Mouse (Mus musculus): Measurements from ENCODE around the gene Slc9a9. TPM values are rescaled to one million over a fixed set of nuclear protein-coding genes. Genes with fewer than 3 reads are reported as not detected.

Gene Slc9a9
- polyA plus RNA-seq, 1 experiment: 0.03 TPM

DNA sequence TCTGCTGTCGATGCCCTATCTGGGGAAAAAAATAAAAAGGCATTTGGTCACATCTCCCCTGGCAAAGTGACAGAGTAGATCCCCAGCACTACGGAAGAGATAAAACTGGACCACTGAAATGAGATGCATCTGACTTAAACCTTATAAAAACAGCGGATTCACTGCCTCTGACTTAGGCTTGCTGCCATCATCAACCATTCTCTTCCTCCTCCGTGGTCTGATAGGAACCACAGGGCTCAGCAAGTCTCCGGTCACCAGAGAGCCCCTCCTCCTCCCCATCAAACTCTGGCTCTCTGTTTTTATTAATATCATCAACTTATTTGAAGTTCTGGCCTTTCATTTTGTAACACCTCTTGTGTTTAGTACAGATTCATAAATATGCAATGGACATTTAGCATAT, 383.5 kb downstream of the Slc9a9 start:
- no peaks in the 10 kb centered on the region for H3K27me3 ChIP-seq (ENCODE audit: control insufficient read depth)
- no peak overlapping the region for H3K4me3 ChIP-seq (replicated peaks)
- TF ChIP-seq GATA1 (IDR thresholded peaks at IDR 0.05; ENCODE audit: low read length) (no peak), TAL1 (IDR thresholded peaks at IDR 0.05; ENCODE audit: low read length) (no peak)
- H3K36me3 ChIP-seq (ENCODE audit: control insufficient read depth): no peaks in the 10 kb centered on the region
- no peaks in the 10 kb centered on the region for H3K4me1 ChIP-seq (ENCODE audit: control insufficient read depth)
- H3K9me3 ChIP-seq (ENCODE audit: control insufficient read depth, low read length): no peaks in the 10 kb centered on the region

GRCm38 (mm10) chr9:95055843-95056242, 386.1 kb downstream of the Slc9a9 start:
- H3K4me1 ChIP-seq (ENCODE audit: control insufficient read depth): no peaks in the 10 kb centered on the region
- H3K27me3 ChIP-seq (ENCODE audit: control insufficient read depth): no peaks in the 10 kb centered on the region
- H3K4me3 ChIP-seq (replicated peaks): no peak overlapping the region
- H3K9me3 ChIP-seq (ENCODE audit: control insufficient read depth, low read length): no peaks in the 10 kb centered on the region
- H3K36me3 ChIP-seq (ENCODE audit: control insufficient read depth): no peaks in the 10 kb centered on the region
- TF ChIP-seq GATA1 (IDR thresholded peaks at IDR 0.05; ENCODE audit: low read length) (no peak), TAL1 (IDR thresholded peaks at IDR 0.05; ENCODE audit: low read length) (no peak)

- no peaks in the 10 kb centered on the region for H3K4me1 ChIP-seq (ENCODE audit: control insufficient read depth)
- no peak overlapping the region for H3K4me3 ChIP-seq (replicated peaks)
- TF ChIP-seq TAL1 (IDR thresholded peaks at IDR 0.05; ENCODE audit: low read length) (no peak), GATA1 (IDR thresholded peaks at IDR 0.05; ENCODE audit: low read length) (no peak)
- no peaks in the 10 kb centered on the region for H3K9me3 ChIP-seq (ENCODE audit: control insufficient read depth, low read length)
- no peaks in the 10 kb centered on the region for H3K27me3 ChIP-seq (ENCODE audit: control insufficient read depth)
- H3K36me3 ChIP-seq (ENCODE audit: control insufficient read depth): no peaks in the 10 kb centered on the region
Observed at GRCm38 (mm10) chr9:95060702-95061101, 391.0 kb downstream of the Slc9a9 start.

DNA sequence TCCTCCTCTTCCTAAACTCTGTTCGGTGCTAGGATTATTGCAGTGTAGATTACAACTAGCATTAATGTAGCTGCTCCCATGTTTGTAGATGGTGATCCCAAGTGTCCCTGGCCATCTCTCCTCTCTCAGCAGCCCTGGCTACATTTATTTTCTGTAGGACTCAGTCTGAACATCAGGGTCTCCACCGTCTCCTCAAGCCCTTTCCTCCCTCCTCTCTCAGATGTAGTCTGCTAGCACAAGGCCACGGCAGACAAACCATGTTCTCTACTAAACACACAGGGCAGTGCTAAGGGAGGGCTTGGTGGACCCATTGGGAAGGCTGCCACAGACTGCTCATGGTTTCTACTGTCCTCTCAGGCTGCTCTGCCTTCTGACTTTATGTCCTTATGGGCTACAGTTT, 397.3 kb downstream of the Slc9a9 start:
- Histone ChIP-seq H3K4me1 (ENCODE audit: control insufficient read depth) (no peaks in the 10 kb centered on the region), H3K9me3 (ENCODE audit: control insufficient read depth, low read length) (peaks cover 2% of the 10 kb centered on the region), H3K27me3 (ENCODE audit: control insufficient read depth) (no peaks in the 10 kb centered on the region), H3K36me3 (ENCODE audit: control insufficient read depth) (no peaks in the 10 kb centered on the region), H3K4me3 (replicated peaks) (no peak overlapping the region)
- TF ChIP-seq TAL1 (IDR thresholded peaks at IDR 0.05; ENCODE audit: low read length) (no peak), GATA1 (IDR thresholded peaks at IDR 0.05; ENCODE audit: low read length) (no peak)

DNA sequence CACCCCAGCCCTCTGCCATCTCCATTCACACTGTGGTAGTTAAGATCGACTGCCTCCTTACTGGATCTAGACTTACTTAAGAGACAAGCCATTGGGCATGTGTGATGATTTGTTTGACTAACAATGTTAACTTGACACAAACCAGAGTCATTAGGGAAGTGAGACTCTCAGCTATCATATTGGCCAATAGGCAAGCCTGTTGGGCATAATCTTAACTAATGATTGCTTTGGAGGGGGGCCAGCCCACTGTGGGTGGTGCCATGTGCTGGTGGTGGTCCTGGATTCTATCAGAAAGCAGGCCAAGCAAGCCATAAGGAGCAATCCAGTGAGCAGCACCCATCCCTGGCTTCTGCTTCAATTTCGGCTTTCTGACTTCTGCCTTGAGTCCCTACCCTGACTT, 398.8 kb downstream of the Slc9a9 start:
- Histone ChIP-seq H3K9me3 (ENCODE audit: control insufficient read depth, low read length) (peaks cover 2% of the 10 kb centered on the region), H3K36me3 (ENCODE audit: control insufficient read depth) (no peaks in the 10 kb centered on the region), H3K4me1 (ENCODE audit: control insufficient read depth) (no peaks in the 10 kb centered on the region), H3K4me3 (replicated peaks) (no peak overlapping the region), H3K27me3 (ENCODE audit: control insufficient read depth) (no peaks in the 10 kb centered on the region)
- TF ChIP-seq TAL1 (IDR thresholded peaks at IDR 0.05; ENCODE audit: low read length) (no peak), GATA1 (IDR thresholded peaks at IDR 0.05; ENCODE audit: low read length) (no peak)

- TF ChIP-seq TAL1 (IDR thresholded peaks at IDR 0.05; ENCODE audit: low read length): no peak
- no peak for TF ChIP-seq GATA1 (IDR thresholded peaks at IDR 0.05; ENCODE audit: low read length)
- Histone ChIP-seq H3K36me3 (ENCODE audit: control insufficient read depth) (no peaks in the 10 kb centered on the region), H3K4me1 (ENCODE audit: control insufficient read depth) (no peaks in the 10 kb centered on the region), H3K27me3 (ENCODE audit: control insufficient read depth) (no peaks in the 10 kb centered on the region), H3K4me3 (replicated peaks) (no peak overlapping the region), H3K9me3 (ENCODE audit: control insufficient read depth, low read length) (peaks cover 2% of the 10 kb centered on the region)
Observed at GRCm38 (mm10) chr9:95070832-95071519, 401.3 kb downstream of the Slc9a9 start.

- Histone ChIP-seq H3K27me3 (ENCODE audit: control insufficient read depth) (no peaks in the 10 kb centered on the region), H3K36me3 (ENCODE audit: control insufficient read depth) (no peaks in the 10 kb centered on the region), H3K4me1 (ENCODE audit: control insufficient read depth) (no peaks in the 10 kb centered on the region), H3K4me3 (replicated peaks) (no peak overlapping the region), H3K9me3 (ENCODE audit: control insufficient read depth, low read length) (peaks cover 2% of the 10 kb centered on the region)
- TF ChIP-seq TAL1 (IDR thresholded peaks at IDR 0.05; ENCODE audit: low read length) (no peak), GATA1 (IDR thresholded peaks at IDR 0.05; ENCODE audit: low read length) (no peak)
Observed at GRCm38 (mm10) chr9:95072450-95072955, 402.8 kb downstream of the Slc9a9 start.

- Histone ChIP-seq H3K9me3 (ENCODE audit: control insufficient read depth, low read length) (peaks cover 2% of the 10 kb centered on the region; the same call in 1 of the 2 replicates), H3K4me1 (ENCODE audit: control insufficient read depth) (no peaks in the 10 kb centered on the region), H3K27me3 (ENCODE audit: control insufficient read depth) (no peaks in the 10 kb centered on the region), H3K36me3 (ENCODE audit: control insufficient read depth) (no peaks in the 10 kb centered on the region), H3K4me3 (replicated peaks) (no peak overlapping the region)
- TF ChIP-seq TAL1 (IDR thresholded peaks at IDR 0.05; ENCODE audit: low read length): no peak
- TF ChIP-seq GATA1 (IDR thresholded peaks at IDR 0.05; ENCODE audit: low read length): no peak
Observed at GRCm38 (mm10) chr9:95073691-95074090, 404.0 kb downstream of the Slc9a9 start.

GRCm38 (mm10) chr9:95075856-95076255, 406.1 kb downstream of the Slc9a9 start:
- H3K36me3 ChIP-seq (ENCODE audit: control insufficient read depth): no peaks in the 10 kb centered on the region
- H3K4me3 ChIP-seq (replicated peaks): no peak overlapping the region
- no peaks in the 10 kb centered on the region for H3K27me3 ChIP-seq (ENCODE audit: control insufficient read depth)
- no peaks in the 10 kb centered on the region; the same call in 1 of the 2 replicates for H3K9me3 ChIP-seq (ENCODE audit: control insufficient read depth, low read length)
- H3K4me1 ChIP-seq (ENCODE audit: control insufficient read depth): no peaks in the 10 kb centered on the region
- TF ChIP-seq GATA1 (IDR thresholded peaks at IDR 0.05; ENCODE audit: low read length): no peak
- no peak for TF ChIP-seq TAL1 (IDR thresholded peaks at IDR 0.05; ENCODE audit: low read length)
